Mouse (Mus musculus) E14TG2a.4 (cell line): ENCODE results near the gene Rufy2.

Experiments used
- CTCF ChIP-seq: conservative IDR thresholded peaks from 2 replicates; pipeline ENCODE4 v1.5.1; 2014; ENCODE audit warnings: low read length
- POU5F1 ChIP-seq: IDR thresholded peaks from 2 replicates; pipeline ENCODE4 v1.6.1; 2014; ENCODE audit warnings: low read length, borderline replicate concordance

- TF ChIP-seq CTCF, result no peak
- no peak for TF ChIP-seq POU5F1
These were observed 31.5 kb downstream of the Rufy2 start for GRCm38 (mm10) chr10:63011556-63011955.
